Mouse (Mus musculus) hindbrain, embryonic 11.5 days (tissue): Measurements from ENCODE around the gene Fbln2. TPM values are rescaled to one million over a fixed set of nuclear protein-coding genes. Genes with fewer than 3 reads are reported as not detected.

Source experiments
- ATAC-seq: fragments of 200-750 bp; cut with Nextera tagmentation; 2 replicates; pipeline ENCODE4 v1.8.0; 2017; ENCODE audit warnings: mild to moderate bottlenecking, moderate TSS enrichment, moderate library complexity; ENCODE audit not compliant: low FRiP score
- DNase-seq: peaks from one replicate; pipeline ENCODE4 v3.0.0-alpha.2; 2015; ENCODE audit warnings: low spot score
- H3K27ac ChIP-seq: fragments of 300-500 bp; sonication (generic); 2 replicates; pipeline ENCODE4 v1.5.1; 2014; ENCODE audit warnings: mild to moderate bottlenecking, low read depth, low read length
- H3K27me3 ChIP-seq: fragments of 300-500 bp; sonication (generic); 2 replicates; pipeline ENCODE4 v1.6.1; 2014; ENCODE audit warnings: mild to moderate bottlenecking, low read length, moderate library complexity, mixed read lengths; ENCODE audit not compliant: control insufficient read depth, insufficient read depth
- H3K36me3 ChIP-seq: fragments of 300-500 bp; sonication (generic); 2 replicates; pipeline ENCODE4 v1.6.1; 2014; ENCODE audit warnings: mild to moderate bottlenecking, low read length, moderate library complexity, mixed read lengths; ENCODE audit not compliant: control insufficient read depth, insufficient read depth
- H3K4me1 ChIP-seq: fragments of 300-500 bp; sonication (generic); replicated peaks from 2 replicates; pipeline ENCODE4 v1.6.1; 2014; ENCODE audit warnings: low read length, mixed read lengths; ENCODE audit not compliant: control insufficient read depth, insufficient read depth
- H3K4me2 ChIP-seq: fragments of 300-500 bp; sonication (generic); replicated peaks from 2 replicates; pipeline ENCODE4 v1.6.1; 2014; ENCODE audit warnings: mild to moderate bottlenecking, low read depth, low read length
- H3K4me3 ChIP-seq: fragments of 300-500 bp; sonication (generic); 2 replicates; pipeline ENCODE4 v1.5.1; 2014; ENCODE audit warnings: low read depth, low read length
- H3K9ac ChIP-seq: fragments of 300-500 bp; sonication (generic); 2 replicates; pipeline ENCODE4 v1.6.1; 2014; ENCODE audit warnings: low read depth, low read length
- H3K9me3 ChIP-seq: fragments of 300-500 bp; sonication (generic); 2 replicates; pipeline ENCODE4 v1.6.1; 2016; ENCODE audit warnings: low read length; ENCODE audit not compliant: control insufficient read depth
- WGBS: fragments of 180-500 bp; shearing (Covaris S2); extraction: QIAGEN DNeasy Blood & Tissue Kit; methylation state at CpG from one replicate; pipeline ENCODE4 v1.1.7; 2014; 5-methylcytosine and 5-hydroxymethylcytosine counted together
- polyA plus RNA-seq: library from polyadenylated mRNA; unstranded; fragments of >200 nt; fragmentation: Nextera tagmentation; extraction: Ambion mirVana; gene quantifications from 2 replicates; pipeline ENCODE4 v1.2.1, GENCODE M21; 2014

Gene Fbln2
- polyA plus RNA-seq, 1 experiment from 2014 or later: 36.5 TPM

DNA sequence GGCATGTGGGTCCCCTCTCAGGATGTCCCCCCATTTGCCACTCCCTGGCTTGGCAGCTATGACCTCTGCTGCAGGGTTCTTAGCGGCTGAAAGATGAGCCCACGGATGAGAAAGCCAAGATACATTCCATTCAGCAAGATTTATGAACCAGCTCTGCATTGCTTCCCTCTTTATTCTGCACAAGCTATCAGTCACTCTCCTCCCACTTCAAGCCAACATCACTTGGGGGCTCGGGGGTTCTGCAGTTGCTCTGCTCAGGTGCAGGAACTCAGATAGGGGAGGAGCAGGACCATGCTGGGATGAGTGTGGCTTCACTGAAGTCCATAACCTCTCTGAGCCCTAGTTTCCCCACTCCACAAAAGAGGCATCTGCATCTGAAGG, 48.7 kb downstream of the Fbln2 start:
- H3K27ac ChIP-seq: no peak overlapping the region
- no peaks in the 10 kb centered on the region for H3K27me3 ChIP-seq
- H3K4me3 ChIP-seq: no peak overlapping the region
- no peaks in the 10 kb centered on the region for H3K36me3 ChIP-seq
- 46% methylated on average over 3 of the region's 3 CpGs for WGBS
- 0 out of 2 replicates have a peak, but pooled peaks cover 3% of the 10 kb centered on the region for H3K4me1 ChIP-seq
- H3K9ac ChIP-seq: 0 out of 2 replicates have a peak overlapping the region, but pooled peaks have one; percentile 17
- H3K4me2 ChIP-seq: no peak overlapping the region
- no peak for ATAC-seq
- DNase-seq: peak; percentile 26
- H3K9me3 ChIP-seq: no peaks in the 10 kb centered on the region

- Histone ChIP-seq H3K27ac (no peak overlapping the region), H3K27me3 (no peaks in the 10 kb centered on the region), H3K9ac (no peak overlapping the region), H3K36me3 (no peaks in the 10 kb centered on the region), H3K4me3 (no peak overlapping the region), H3K9me3 (no peaks in the 10 kb centered on the region), H3K4me1 (0 out of 2 replicates have a peak, but pooled peaks cover 3% of the 10 kb centered on the region), H3K4me2 (no peak overlapping the region)
- no peak for DNase-seq
- ATAC-seq: no peak
- 84% methylated on average over 12 of the region's 12 CpGs for WGBS
Measured at GRCm38 (mm10) chr6:91265616-91266015, 53.4 kb downstream of the Fbln2 start.

DNA sequence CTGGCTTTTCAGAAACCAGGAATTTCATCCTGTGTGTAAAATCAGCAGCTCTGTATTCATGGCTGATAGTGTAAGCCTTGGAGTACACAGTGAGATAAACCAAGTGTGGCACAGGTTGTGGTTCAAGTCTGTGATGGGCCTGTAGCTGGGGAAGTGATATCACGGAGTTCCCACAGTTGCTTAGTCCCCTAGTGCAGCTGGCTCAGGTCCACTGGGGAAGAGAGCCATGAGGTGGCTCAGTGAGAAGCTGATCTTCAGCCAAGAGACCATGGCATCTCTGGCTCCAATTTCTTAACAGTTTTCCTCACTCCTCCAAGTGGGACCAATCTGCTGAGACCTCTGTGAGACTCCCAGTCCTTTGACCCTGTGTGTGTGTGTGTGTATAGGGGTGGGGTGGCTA, 54.4 kb downstream of the Fbln2 start:
- Histone ChIP-seq H3K27ac (no peak overlapping the region), H3K9ac (no peak overlapping the region), H3K4me3 (no peak overlapping the region), H3K27me3 (no peaks in the 10 kb centered on the region), H3K9me3 (no peaks in the 10 kb centered on the region), H3K4me1 (no peaks in the 10 kb centered on the region), H3K36me3 (no peaks in the 10 kb centered on the region), H3K4me2 (no peak overlapping the region)
- DNase-seq (no peak), ATAC-seq (no peak)
- WGBS: 93% methylated on average over 1 of the region's 1 CpGs

GRCm38 (mm10) chr6:91268318-91268717, 56.1 kb downstream of the Fbln2 start:
- Histone ChIP-seq H3K27ac (no peak overlapping the region), H3K4me1 (no peaks in the 10 kb centered on the region), H3K4me3 (no peak overlapping the region), H3K36me3 (no peaks in the 10 kb centered on the region), H3K4me2 (no peak overlapping the region), H3K27me3 (no peaks in the 10 kb centered on the region), H3K9ac (no peak overlapping the region), H3K9me3 (no peaks in the 10 kb centered on the region)
- 67% methylated on average over 9 of the region's 9 CpGs for WGBS
- no peak for DNase-seq
- no peak for ATAC-seq

DNA sequence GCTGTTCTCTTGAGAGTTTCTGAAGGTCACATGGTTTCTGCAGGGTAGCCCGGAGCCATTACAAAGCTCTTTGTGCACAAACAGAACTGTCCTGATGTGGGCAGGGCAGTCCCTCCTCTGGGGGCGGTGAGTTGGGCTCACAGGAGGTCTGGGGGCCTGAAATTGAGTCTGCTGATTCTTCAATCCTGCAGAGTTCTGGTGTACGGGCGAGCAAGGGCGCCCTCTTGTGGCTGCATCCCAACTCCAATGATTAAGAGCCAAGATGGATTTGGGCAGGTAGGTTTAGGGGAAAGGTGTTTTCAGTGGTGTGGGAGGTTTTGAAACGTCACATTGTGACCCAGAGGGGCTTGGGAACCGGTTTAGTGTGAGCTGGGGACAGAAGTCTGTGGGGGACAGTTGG, 65.3 kb downstream of the Fbln2 start:
- no peaks in the 10 kb centered on the region; the same call in 1 of the 2 replicates for H3K27me3 ChIP-seq
- ATAC-seq (peak; percentile 46; the same call in 1 of the 2 replicates), DNase-seq (peak; percentile 89)
- no peak overlapping the region for H3K4me2 ChIP-seq
- H3K36me3 ChIP-seq: no peaks in the 10 kb centered on the region
- H3K4me1 ChIP-seq: no peaks in the 10 kb centered on the region
- no peak overlapping the region for H3K27ac ChIP-seq
- no peak overlapping the region for H3K9ac ChIP-seq
- H3K4me3 ChIP-seq: no peak overlapping the region
- 1% methylated on average over 7 of the region's 7 CpGs for WGBS
- H3K9me3 ChIP-seq: no peaks in the 10 kb centered on the region

- ATAC-seq (no peak), DNase-seq (no peak)
- no peak overlapping the region for H3K27ac ChIP-seq
- WGBS: 31% methylated on average over 1 of the region's 1 CpGs
- no peaks in the 10 kb centered on the region for H3K9me3 ChIP-seq
- no peak overlapping the region for H3K4me3 ChIP-seq
- no peaks in the 10 kb centered on the region for H3K4me1 ChIP-seq
- H3K9ac ChIP-seq: no peak overlapping the region
- H3K27me3 ChIP-seq: peaks cover 2% of the 10 kb centered on the region; the same call in 1 of the 2 replicates
- no peak overlapping the region for H3K4me2 ChIP-seq
- no peaks in the 10 kb centered on the region for H3K36me3 ChIP-seq
Measured at GRCm38 (mm10) chr6:91278302-91278701, 66.0 kb downstream of the Fbln2 start.

DNA sequence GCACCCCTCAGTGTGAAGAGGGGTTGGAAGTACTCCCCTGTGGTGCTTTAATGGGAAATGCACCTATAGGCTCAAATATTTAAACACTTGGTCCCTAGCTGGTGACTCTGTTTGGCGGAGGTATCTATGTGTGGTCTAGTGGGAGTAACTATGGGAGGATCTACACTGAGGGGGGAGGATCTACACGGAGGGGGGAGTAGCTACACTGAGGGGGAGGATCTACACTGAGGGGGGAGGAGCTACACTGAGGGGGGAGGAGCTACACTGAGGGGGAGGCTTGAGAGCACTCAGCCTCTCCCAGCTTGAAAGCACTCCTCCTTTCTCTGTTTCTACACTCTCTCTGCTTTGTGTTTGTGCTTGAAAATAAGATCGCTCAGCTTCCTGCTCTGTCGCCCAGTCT, 67.2 kb downstream of the Fbln2 start:
- no peak overlapping the region for H3K4me3 ChIP-seq
- WGBS: 49% methylated on average over 4 of the region's 4 CpGs
- H3K27ac ChIP-seq: no peak overlapping the region
- H3K4me2 ChIP-seq: no peak overlapping the region
- no peak for DNase-seq
- peaks cover 11% of the 10 kb centered on the region for H3K27me3 ChIP-seq
- no peaks in the 10 kb centered on the region; the same call in 1 of the 2 replicates for H3K4me1 ChIP-seq
- no peaks in the 10 kb centered on the region for H3K36me3 ChIP-seq
- no peak for ATAC-seq
- no peak overlapping the region for H3K9ac ChIP-seq
- H3K9me3 ChIP-seq: no peaks in the 10 kb centered on the region

DNA sequence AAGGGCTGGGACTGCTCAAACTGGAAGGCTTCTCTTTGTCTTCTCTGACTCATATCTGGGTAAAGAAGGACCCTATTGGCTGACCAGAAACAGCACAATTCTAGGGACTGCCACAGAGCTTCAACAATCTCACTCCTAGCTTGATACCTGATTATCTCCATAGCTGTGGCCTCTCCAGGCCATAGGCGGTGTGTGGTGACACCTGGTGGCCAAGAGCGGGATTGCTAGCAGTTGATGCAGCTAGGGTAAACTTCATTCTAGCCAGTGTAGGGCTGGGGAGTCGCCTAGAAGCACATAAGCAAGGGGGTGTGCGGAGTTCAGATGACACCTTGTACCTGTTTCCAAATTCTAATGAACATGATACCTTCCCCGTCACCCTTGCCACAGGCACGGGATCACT, 69.0 kb downstream of the Fbln2 start:
- no peak overlapping the region for H3K27ac ChIP-seq
- peaks cover 25% of the 10 kb centered on the region for H3K27me3 ChIP-seq
- H3K36me3 ChIP-seq: no peaks in the 10 kb centered on the region
- no peak overlapping the region for H3K9ac ChIP-seq
- WGBS: 3% methylated on average over 6 of the region's 6 CpGs
- H3K4me2 ChIP-seq: no peak overlapping the region
- DNase-seq (peak; percentile 94), ATAC-seq (peak; percentile 10; the same call in 1 of the 2 replicates)
- peaks cover 7% of the 10 kb centered on the region for H3K4me1 ChIP-seq
- no peaks in the 10 kb centered on the region for H3K9me3 ChIP-seq
- no peak overlapping the region for H3K4me3 ChIP-seq

- H3K4me3 ChIP-seq: no peak overlapping the region
- H3K4me1 ChIP-seq: peaks cover 8% of the 10 kb centered on the region
- WGBS: 46% methylated on average over 5 of the region's 5 CpGs
- no peak overlapping the region for H3K4me2 ChIP-seq
- no peak for DNase-seq
- H3K27me3 ChIP-seq: peaks cover 28% of the 10 kb centered on the region
- no peak for ATAC-seq
- no peak overlapping the region for H3K27ac ChIP-seq
- H3K9ac ChIP-seq: no peak overlapping the region
- H3K36me3 ChIP-seq: no peaks in the 10 kb centered on the region
- H3K9me3 ChIP-seq: no peaks in the 10 kb centered on the region
Measured at GRCm38 (mm10) chr6:91281747-91282146, 69.5 kb downstream of the Fbln2 start.
